Mouse (Mus musculus) induced T-regulatory cell, adult 2 months (primary cell): ENCODE data around the gene Ipp.

Source experiments
- DNase-seq: peaks from one replicate; pipeline ENCODE4 v3.0.0-alpha.2; 2012; ENCODE audit warnings: low read depth

The Ipp gene

GRCm38 (mm10) chr4:116557306-116558121, 50.2 kb downstream of the Ipp start, which contains the start of gene Gpbp1l1:
Gene Gpbp1l1 (plus strand): TSS chr4:116557658.
- DNase-seq: peak; percentile 98

- peak; percentile 72 for DNase-seq
Observed at GRCm38 (mm10) chr4:116558151-116558882, 51.0 kb downstream of the Ipp start.
